Mouse (Mus musculus) neural tube, embryonic 15.5 days (tissue): ENCODE data around the gene Gm17571. TPM values are rescaled to one million over a fixed set of nuclear protein-coding genes. Genes with fewer than 3 reads are reported as not detected.

Source experiments
- ATAC-seq: fragments of 200-750 bp; cut with Nextera tagmentation; 2 replicates; pipeline ENCODE4 v1.8.0; 2017; ENCODE audit warnings: mild to moderate bottlenecking, moderate TSS enrichment, moderate library complexity; ENCODE audit not compliant: low FRiP score
- H3K27ac ChIP-seq: fragments of 300-500 bp; sonication (generic); replicated peaks from 2 replicates; pipeline ENCODE4 v1.5.1; 2015; ENCODE audit warnings: mild to moderate bottlenecking, inconsistent platforms
- H3K27me3 ChIP-seq: fragments of 300-500 bp; sonication (generic); replicated peaks from 2 replicates; pipeline ENCODE4 v1.6.1; 2015; ENCODE audit warnings: inconsistent platforms
- H3K36me3 ChIP-seq: fragments of 300-500 bp; sonication (generic); 2 replicates; pipeline ENCODE4 v1.6.1; 2015; ENCODE audit warnings: inconsistent platforms
- H3K4me1 ChIP-seq: fragments of 300-500 bp; sonication (generic); 2 replicates; pipeline ENCODE4 v1.6.1; 2015; ENCODE audit warnings: inconsistent platforms
- H3K4me2 ChIP-seq: fragments of 300-500 bp; sonication (generic); 2 replicates; pipeline ENCODE4 v1.6.1; 2015; ENCODE audit warnings: inconsistent platforms, mild to moderate bottlenecking, moderate library complexity
- H3K4me3 ChIP-seq: fragments of 300-500 bp; sonication (generic); replicated peaks from 2 replicates; pipeline ENCODE4 v1.5.1; 2015; ENCODE audit warnings: mild to moderate bottlenecking, inconsistent platforms
- H3K9ac ChIP-seq: fragments of 300-500 bp; sonication (generic); replicated peaks from 2 replicates; pipeline ENCODE4 v1.6.1; 2015; ENCODE audit warnings: mild to moderate bottlenecking, inconsistent platforms
- H3K9me3 ChIP-seq: fragments of 300-500 bp; sonication (generic); replicated peaks from 2 replicates; pipeline ENCODE4 v1.6.1; 2016; ENCODE audit warnings: inconsistent platforms
- WGBS: fragments of 180-500 bp; shearing (Covaris S2); methylation state at CpG from one replicate; pipeline ENCODE4 v1.1.7; 2015; ENCODE audit warnings: mixed read lengths; 5-methylcytosine and 5-hydroxymethylcytosine counted together
- polyA plus RNA-seq: library from polyadenylated mRNA; unstranded; fragments of >200 nt; fragmentation: Nextera tagmentation; extraction: Ambion mirVana; gene quantifications from 2 replicates; pipeline ENCODE4 v1.2.1, GENCODE M21; 2015

The Gm17571 gene
- polyA plus RNA-seq, 1 experiment from 2014 or later: not detected

DNA sequence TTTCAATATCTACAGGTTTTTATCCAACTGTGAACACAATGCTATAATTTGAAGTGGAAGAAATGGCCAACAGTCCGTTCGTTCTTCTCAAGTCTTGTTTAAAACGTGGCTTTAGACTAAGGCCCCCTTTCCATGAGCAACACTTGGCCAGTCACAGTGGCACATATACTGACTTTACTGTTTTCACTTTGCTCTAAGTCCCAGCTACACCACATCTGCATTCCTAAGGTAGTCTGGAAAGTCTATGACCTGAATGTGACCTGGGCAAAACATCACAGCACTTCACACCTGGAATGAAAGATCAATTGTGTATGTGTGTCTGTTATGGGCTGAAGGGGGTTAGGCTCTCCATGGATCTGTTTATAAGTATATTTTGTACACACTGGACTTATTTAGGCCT lies 2.2 kb upstream of the Gm17571 start:
- H3K4me2 ChIP-seq: no peak overlapping the region
- 92% methylated on average over 3 of the region's 3 CpGs for WGBS
- H3K9ac ChIP-seq: no peak overlapping the region
- H3K27ac ChIP-seq: no peak overlapping the region
- no peak for ATAC-seq
- H3K4me1 ChIP-seq: no peaks in the 10 kb centered on the region; the same call in 1 of the 2 replicates
- H3K9me3 ChIP-seq: no peaks in the 10 kb centered on the region
- no peaks in the 10 kb centered on the region for H3K36me3 ChIP-seq
- no peak overlapping the region for H3K4me3 ChIP-seq
- H3K27me3 ChIP-seq: no peaks in the 10 kb centered on the region

DNA sequence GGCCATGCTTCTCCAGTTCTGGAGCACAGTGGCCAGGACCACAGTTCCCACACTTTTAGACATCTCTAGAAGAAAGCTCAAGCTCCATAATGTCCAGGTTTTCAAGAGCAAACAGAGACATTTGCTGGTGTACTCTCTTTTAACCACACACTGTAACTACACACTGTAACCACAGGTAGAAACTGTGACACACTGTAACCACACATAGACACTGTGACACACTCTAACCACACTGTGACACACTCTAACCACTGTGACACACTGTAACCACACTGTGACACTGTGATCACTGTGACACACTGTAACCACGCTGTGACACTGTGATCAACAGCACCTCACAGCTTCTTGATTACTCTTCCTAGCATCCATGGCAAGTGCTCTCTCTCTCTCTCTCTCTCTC lies 317 bp downstream of the Gm17571 start:
- Histone ChIP-seq H3K9ac (no peak overlapping the region), H3K4me3 (no peak overlapping the region), H3K4me2 (no peak overlapping the region), H3K4me1 (no peaks in the 10 kb centered on the region; the same call in 1 of the 2 replicates), H3K36me3 (no peaks in the 10 kb centered on the region), H3K9me3 (no peaks in the 10 kb centered on the region), H3K27ac (no peak overlapping the region), H3K27me3 (no peaks in the 10 kb centered on the region)
- 93% methylated on average over 1 of the region's 1 CpGs for WGBS
- ATAC-seq: no peak

DNA sequence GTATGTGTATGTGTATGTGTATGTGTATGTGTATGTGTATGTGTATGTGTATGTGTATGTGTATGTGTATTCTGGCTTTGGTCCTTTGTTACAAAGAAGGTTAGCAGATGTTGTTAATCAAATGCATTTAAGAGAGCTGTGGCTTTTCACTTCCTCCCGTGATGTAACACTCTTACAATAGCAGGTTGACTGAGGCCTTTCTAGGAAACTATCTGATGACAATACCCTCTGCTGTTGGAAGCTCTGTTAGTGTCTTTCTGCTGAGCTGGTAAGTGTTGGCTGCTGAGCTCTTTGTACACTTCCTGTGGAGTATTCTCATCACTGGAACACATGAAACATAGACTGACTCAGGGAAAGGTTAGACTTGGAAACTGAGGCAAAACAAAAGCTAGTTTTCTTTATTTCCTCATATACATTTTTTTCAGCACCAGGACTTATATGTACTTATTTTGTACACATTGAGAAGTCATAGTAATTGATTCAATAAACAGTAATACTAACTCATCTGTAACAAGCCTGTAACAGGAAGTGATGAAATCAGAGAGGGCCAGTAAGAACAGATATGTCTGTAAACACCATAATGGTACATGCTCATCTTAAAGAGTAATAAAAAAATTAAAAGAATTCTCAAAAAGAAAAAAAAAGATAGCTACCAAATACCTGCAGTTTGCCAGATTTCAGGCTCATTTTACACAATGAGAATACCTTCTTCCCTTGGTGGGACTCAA lies 2.9 kb downstream of the Gm17571 start:
- H3K36me3 ChIP-seq: no peaks in the 10 kb centered on the region
- H3K27me3 ChIP-seq: no peaks in the 10 kb centered on the region
- no peaks in the 10 kb centered on the region for H3K9me3 ChIP-seq
- H3K27ac ChIP-seq: no peak overlapping the region
- H3K4me2 ChIP-seq: no peak overlapping the region
- H3K9ac ChIP-seq: no peak overlapping the region
- H3K4me1 ChIP-seq: no peaks in the 10 kb centered on the region
- ATAC-seq: no peak
- 35% methylated on average over 1 of the region's 1 CpGs for WGBS
- H3K4me3 ChIP-seq: no peak overlapping the region

DNA sequence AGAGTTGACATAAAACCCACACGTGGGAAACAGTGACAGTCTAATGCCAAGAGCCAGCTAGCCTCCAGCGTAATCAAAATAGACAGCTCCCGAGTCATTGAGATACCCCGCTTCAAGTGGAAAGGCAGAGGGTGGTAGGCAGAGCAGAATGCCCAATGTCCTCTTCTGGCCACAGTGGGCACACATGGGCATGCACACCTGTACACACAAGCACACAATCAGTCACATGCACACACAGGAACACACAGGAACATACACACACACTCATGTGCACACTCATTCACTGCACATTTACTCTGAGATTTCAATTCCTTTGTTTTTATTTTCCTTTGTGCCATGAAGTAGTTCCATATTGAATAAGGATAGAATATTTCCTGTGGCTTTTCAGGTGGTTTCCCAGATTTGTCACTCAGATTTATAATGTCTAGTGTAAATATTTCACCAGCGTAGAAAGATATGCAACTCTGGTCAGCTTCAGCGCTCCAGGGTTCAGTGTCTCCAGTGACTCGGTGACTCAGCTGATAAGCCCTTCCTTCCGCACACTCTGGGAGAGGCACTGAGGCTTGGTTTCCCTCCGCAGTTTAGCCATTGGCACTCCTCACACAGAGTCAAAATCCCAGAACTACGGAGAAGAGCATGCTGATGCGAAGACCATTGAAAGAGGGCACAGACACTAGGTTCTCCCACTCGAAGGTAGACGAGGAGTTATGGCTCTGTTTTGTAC lies 4.4 kb downstream of the Gm17571 start:
- Histone ChIP-seq H3K4me3 (no peak overlapping the region), H3K36me3 (no peaks in the 10 kb centered on the region), H3K27ac (no peak overlapping the region), H3K9me3 (no peaks in the 10 kb centered on the region), H3K4me2 (no peak overlapping the region), H3K4me1 (no peaks in the 10 kb centered on the region), H3K9ac (no peak overlapping the region), H3K27me3 (no peaks in the 10 kb centered on the region)
- 84% methylated on average over 13 of the region's 13 CpGs for WGBS
- no peak for ATAC-seq

DNA sequence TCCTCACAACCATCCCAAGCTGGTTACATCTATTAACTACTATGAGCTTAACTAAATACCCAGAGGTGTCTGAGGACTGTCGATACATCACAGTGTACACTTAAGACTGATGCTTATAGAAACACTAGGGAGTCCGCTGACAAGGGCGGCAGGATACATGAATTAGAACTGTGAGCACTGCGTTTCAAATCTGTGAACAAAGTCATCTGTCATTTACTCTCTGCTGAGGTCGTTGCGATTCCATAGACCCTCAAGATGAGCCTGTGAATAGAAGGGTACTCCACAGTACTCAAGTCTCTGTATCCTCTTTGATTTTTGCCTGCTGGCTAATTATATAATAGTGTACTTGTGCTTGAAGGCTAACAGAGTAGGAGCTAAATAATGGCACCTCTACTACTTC lies 5.6 kb downstream of the Gm17571 start:
- no peaks in the 10 kb centered on the region for H3K36me3 ChIP-seq
- ATAC-seq: no peak

DNA sequence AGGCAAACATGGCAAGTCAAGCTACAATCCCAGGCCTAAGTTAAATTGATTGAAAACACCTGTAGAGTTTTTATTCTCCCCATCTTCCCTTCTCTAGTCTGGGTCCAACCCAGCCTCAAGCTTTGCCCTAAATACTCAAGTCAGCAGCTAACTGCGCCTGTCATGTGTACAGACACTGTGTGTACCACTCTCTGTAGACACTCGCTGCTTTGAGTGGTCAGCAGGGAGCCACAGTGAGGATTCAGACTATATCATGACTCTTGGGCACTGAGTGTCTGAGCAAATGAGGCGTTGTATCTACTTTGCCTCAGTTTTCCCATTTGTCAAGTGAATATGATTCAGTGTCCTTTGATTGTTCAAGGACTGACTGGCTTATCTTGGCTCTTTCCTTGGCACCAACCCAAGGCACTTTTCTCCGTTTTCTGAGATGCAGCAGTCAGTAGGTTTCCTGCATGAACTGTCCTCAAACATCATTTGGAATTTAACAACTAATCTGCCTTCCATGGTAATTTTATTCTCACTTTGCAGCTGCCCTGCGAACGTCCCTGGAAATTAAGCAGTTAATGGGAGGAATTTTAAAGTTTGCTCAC lies 13.0 kb downstream of the Gm17571 start:
- Histone ChIP-seq H3K9ac (no peak overlapping the region), H3K27ac (no peak overlapping the region), H3K36me3 (no peaks in the 10 kb centered on the region), H3K9me3 (no peaks in the 10 kb centered on the region), H3K4me1 (peaks cover 12% of the 10 kb centered on the region; the same call in 1 of the 2 replicates), H3K4me2 (no peak overlapping the region), H3K27me3 (no peaks in the 10 kb centered on the region), H3K4me3 (no peak overlapping the region)
- 77% methylated on average over 6 of the region's 6 CpGs for WGBS
- no peak for ATAC-seq

More for the DNA sequence above, 5.6 kb downstream of the Gm17571 start:
- Histone ChIP-seq H3K4me2 (no peak overlapping the region), H3K27me3 (no peaks in the 10 kb centered on the region), H3K9ac (no peak overlapping the region), H3K4me1 (0 out of 2 replicates have a peak, but pooled peaks cover under 1% of the 10 kb centered on the region), H3K9me3 (no peaks in the 10 kb centered on the region), H3K27ac (no peak overlapping the region), H3K4me3 (no peak overlapping the region)
- WGBS: 67% methylated on average over 6 of the region's 6 CpGs

DNA sequence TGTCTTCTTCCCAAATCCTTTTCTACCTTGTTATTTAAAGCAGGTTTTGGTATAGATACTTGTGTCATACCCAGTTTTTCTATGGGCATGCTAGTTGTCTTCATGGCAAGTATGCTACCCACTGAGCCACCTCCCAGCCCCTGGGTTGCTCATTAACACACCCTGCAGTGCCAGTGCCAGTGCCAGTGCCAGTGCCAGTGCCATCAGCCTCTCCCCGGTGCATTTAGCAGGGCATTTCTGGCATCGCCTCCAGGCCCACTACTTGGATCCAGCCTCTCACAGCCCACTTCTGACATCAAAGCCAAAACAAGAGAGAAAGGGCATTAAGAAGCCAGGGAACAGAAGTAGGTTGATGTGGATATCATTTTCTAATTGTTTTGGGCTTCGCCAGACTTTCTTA lies 14.9 kb downstream of the Gm17571 start:
- no peak overlapping the region for H3K4me2 ChIP-seq
- H3K9ac ChIP-seq: no peak overlapping the region
- H3K4me1 ChIP-seq: peaks cover 20% of the 10 kb centered on the region; the same call in 1 of the 2 replicates
- WGBS: 92% methylated on average over 3 of the region's 3 CpGs
- no peaks in the 10 kb centered on the region for H3K27me3 ChIP-seq
- H3K36me3 ChIP-seq: no peaks in the 10 kb centered on the region
- no peak for ATAC-seq
- H3K27ac ChIP-seq: no peak overlapping the region
- H3K4me3 ChIP-seq: no peak overlapping the region
- no peaks in the 10 kb centered on the region for H3K9me3 ChIP-seq

DNA sequence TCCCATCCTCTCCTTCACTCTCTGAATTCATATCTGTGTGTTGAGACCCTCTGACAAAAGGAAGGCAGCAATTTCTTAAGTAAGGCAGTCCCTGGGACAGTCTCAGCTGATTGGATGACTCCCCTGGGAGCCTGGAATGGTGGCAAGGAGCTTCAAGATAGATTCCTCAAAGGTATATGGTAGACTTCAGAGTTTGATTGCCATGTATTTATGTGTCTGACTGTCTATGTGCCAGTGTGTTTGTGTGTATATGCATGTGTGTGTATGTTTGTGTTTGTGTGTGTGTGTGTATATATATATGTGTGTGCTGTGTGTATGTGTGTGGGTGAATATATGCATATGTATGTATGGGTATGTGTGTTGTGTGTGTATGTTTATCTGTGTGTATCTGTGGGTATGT lies 15.8 kb downstream of the Gm17571 start:
- Histone ChIP-seq H3K9ac (no peak overlapping the region), H3K4me3 (no peak overlapping the region), H3K9me3 (no peaks in the 10 kb centered on the region), H3K4me1 (peaks cover 20% of the 10 kb centered on the region; the same call in 1 of the 2 replicates), H3K27me3 (no peaks in the 10 kb centered on the region), H3K4me2 (no peak overlapping the region), H3K27ac (no peak overlapping the region), H3K36me3 (no peaks in the 10 kb centered on the region)
- ATAC-seq: no peak

DNA sequence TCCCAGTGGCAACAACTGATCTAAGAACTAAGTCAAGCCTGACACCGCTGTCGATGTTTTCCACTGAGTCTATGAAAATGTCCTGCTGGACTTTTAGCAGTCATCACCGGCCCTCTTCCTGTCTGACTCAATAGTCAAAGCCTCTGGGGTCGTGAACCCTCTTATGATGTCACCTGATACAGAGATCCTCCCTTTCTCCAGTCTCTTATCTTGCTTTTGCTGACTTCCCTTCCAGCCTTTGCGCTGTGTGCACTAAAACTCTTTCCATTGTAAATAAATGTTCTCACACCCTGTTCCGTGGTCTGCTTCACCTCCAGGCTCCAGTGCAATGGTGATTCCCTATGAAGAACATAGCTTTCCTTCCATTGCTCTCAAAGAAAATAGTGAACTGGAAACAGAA lies 16.3 kb downstream of the Gm17571 start:
- ATAC-seq: no peak
- no peaks in the 10 kb centered on the region for H3K36me3 ChIP-seq
- no peaks in the 10 kb centered on the region for H3K27me3 ChIP-seq
- H3K27ac ChIP-seq: no peak overlapping the region
- no peaks in the 10 kb centered on the region for H3K9me3 ChIP-seq
- 86% methylated on average over 6 of the region's 6 CpGs for WGBS
- H3K9ac ChIP-seq: no peak overlapping the region
- no peak overlapping the region for H3K4me3 ChIP-seq
- no peak overlapping the region for H3K4me2 ChIP-seq
- H3K4me1 ChIP-seq: peaks cover 24% of the 10 kb centered on the region

DNA sequence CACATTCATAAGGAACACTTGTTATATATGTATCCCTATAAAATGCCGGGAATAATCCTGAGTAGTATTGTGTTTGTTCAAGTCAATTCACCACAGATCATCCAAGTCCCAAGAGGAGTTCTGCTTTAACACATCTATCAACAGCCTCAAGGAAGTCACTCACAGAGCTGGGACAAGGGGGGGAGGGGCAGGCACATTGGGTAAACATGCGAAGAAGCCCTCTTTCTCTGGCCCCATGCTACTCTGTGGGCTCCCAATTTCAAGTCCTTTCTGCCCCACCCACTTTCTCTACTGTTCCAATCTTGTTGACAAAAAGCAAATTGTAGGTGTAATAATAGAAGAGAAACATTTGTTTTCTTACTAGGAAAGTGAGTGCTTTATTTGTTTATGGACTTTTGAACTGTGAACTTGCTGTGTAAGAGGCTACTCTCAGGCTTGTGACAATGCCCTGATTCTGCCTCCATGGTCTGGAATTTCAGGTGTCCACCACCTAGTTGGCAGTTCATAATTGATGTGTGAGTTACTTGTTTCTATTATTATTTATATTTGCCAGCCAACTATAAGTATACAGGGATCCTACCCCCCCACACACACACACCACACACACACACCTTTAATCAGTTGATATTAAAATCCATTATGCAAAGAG lies 17.0 kb downstream of the Gm17571 start:
- Histone ChIP-seq H3K9me3 (no peaks in the 10 kb centered on the region), H3K27ac (no peak overlapping the region), H3K4me2 (no peak overlapping the region), H3K4me3 (no peak overlapping the region), H3K9ac (no peak overlapping the region), H3K4me1 (peaks cover 31% of the 10 kb centered on the region), H3K27me3 (no peaks in the 10 kb centered on the region), H3K36me3 (no peaks in the 10 kb centered on the region)
- no peak for ATAC-seq
- 53% methylated on average over 2 of the region's 2 CpGs for WGBS

DNA sequence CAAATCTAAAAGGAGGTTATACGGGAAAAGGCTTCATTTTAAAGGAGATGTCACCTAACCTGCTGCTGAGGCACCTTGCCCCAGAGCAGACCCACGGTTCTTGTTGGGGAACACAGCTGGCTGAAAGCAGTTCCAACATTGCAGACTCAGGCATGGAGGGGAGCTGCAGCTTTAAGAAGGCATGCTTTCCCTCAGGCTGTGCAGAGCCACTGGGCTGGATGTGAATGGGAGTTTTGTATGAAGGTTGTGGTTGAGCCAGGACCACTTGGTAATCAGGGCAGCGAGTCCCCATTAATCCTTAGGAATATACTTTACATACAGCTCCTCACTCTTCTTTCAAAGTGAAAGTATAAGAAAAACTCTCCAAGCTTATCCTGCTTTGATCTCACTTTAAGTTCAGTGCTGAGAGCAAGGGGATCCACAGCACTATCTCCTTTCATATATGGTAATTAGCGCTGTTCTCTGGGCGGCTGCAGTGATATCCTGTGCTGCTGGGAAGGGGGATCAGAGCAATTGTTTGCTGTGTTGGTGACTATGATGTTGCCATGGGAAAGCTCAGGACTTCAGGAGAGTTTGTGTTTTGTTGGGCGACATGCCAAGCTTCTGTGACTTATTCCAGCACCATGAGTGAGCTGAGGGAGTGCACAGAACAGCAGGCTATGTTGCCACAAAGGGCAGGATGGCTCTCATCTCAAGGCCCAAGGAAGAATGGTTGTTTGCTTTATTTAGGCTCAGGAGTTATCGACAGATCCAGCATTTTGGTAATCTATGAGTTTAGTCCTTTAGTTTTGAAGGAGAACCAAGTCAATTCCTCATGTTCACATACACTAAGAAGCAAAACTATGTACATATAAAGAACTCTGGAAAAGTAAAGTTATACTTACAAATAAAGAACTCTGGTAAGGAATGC lies 21.3 kb downstream of the Gm17571 start:
- Histone ChIP-seq H3K36me3 (no peaks in the 10 kb centered on the region), H3K9ac (no peak overlapping the region), H3K4me3 (no peak overlapping the region), H3K4me2 (peak overlapping the region; percentile 25), H3K27me3 (no peaks in the 10 kb centered on the region), H3K9me3 (no peaks in the 10 kb centered on the region), H3K4me1 (peaks cover 29% of the 10 kb centered on the region), H3K27ac (peak overlapping the region; percentile 77)
- 16% methylated on average over 7 of the region's 7 CpGs for WGBS
- peak; percentile 89 for ATAC-seq
